Mouse (Mus musculus): ENCODE results near the gene Cyp1a2. TPM values are rescaled to one million over a fixed set of nuclear protein-coding genes. Genes with fewer than 3 reads are reported as not detected.

Gene Cyp1a2
- polyA plus RNA-seq, 1 experiment from 2014 or later: not detected

DNA sequence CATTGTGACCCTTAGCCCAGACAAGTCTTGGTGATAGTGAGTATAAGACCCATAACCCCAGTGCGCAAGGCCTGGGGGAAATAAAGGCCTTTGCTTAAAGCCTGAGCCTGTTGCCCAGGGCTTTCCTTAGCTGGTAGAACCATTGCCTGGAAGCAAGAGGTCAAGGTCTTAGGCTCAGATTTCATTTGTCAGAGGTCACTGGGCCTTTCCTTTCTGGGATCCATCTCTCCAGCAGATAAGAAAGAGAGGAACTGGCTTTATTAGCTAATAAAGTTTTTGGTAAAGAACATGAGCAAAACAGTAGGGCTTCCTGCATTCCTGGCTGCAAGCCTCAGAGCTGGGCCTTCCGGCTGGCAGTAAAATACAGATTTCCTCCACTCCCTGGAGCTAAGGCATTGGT is 10.6 kb upstream of the Cyp1a2 start:
- H3K4me3 ChIP-seq (ENCODE audit: low read depth, low read length): no peak overlapping the region
- DNase-seq (ENCODE audit: low spot score) (no peak), ATAC-seq (ENCODE audit: insufficient number of reproducible peaks, low FRiP score, low TSS enrichment, low read depth) (no peak)
- H3K4me2 ChIP-seq (ENCODE audit: low read depth, severe bottlenecking): no peak overlapping the region
- H3K4me1 ChIP-seq (ENCODE audit: control insufficient read depth, insufficient read depth, low read length): peaks cover 7% of the 10 kb centered on the region; the same call in 1 of the 2 replicates
- no peaks in the 10 kb centered on the region for H3K9me3 ChIP-seq (ENCODE audit: control insufficient read depth, low read length)
- H3K27ac ChIP-seq (replicated peaks; ENCODE audit: low read depth, low read length): no peak overlapping the region
- no peak overlapping the region for H3K9ac ChIP-seq (ENCODE audit: low read length)
- no peaks in the 10 kb centered on the region for H3K36me3 ChIP-seq (ENCODE audit: control insufficient read depth, insufficient read depth, low read length)
- 70% methylated on average over 2 of the region's 2 CpGs for WGBS
- peaks cover 23% of the 10 kb centered on the region for H3K27me3 ChIP-seq (ENCODE audit: control insufficient read depth, insufficient read depth, low read length)

DNA sequence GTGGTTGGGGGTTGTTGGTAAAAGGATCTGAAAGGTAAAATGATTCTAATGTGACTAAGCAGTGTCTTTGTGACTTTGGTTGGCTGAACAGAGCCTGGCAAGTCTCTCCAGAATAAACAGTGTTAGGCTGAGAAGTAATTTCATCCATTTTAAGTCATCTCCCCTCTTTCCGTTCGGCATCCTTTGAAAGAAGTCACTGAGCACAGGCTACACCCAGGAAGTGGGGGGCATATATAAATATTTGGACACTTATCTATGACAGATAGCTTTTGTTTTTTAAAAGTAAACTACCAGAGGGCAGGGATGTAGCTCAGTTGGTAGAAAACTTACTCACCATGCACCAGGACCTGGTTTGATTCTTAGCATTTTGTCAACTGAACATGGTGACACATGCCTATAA is 5.1 kb upstream of the Cyp1a2 start:
- H3K4me1 ChIP-seq (ENCODE audit: control insufficient read depth, insufficient read depth, low read length): no peaks in the 10 kb centered on the region
- no peaks in the 10 kb centered on the region for H3K36me3 ChIP-seq (ENCODE audit: control insufficient read depth, insufficient read depth, low read length)
- no peak overlapping the region for H3K9ac ChIP-seq (ENCODE audit: low read length)
- DNase-seq (ENCODE audit: low spot score): no peak
- 86% methylated on average over 2 of the region's 2 CpGs for WGBS
- no peak for ATAC-seq (ENCODE audit: insufficient number of reproducible peaks, low FRiP score, low TSS enrichment, low read depth)
- H3K9me3 ChIP-seq (ENCODE audit: control insufficient read depth, low read length): no peaks in the 10 kb centered on the region
- no peaks in the 10 kb centered on the region for H3K27me3 ChIP-seq (ENCODE audit: control insufficient read depth, insufficient read depth, low read length)
- no peak overlapping the region for H3K4me3 ChIP-seq (ENCODE audit: low read depth, low read length)
- H3K4me2 ChIP-seq (ENCODE audit: low read depth, severe bottlenecking): no peak overlapping the region
- no peak overlapping the region for H3K27ac ChIP-seq (replicated peaks; ENCODE audit: low read depth, low read length)

DNA sequence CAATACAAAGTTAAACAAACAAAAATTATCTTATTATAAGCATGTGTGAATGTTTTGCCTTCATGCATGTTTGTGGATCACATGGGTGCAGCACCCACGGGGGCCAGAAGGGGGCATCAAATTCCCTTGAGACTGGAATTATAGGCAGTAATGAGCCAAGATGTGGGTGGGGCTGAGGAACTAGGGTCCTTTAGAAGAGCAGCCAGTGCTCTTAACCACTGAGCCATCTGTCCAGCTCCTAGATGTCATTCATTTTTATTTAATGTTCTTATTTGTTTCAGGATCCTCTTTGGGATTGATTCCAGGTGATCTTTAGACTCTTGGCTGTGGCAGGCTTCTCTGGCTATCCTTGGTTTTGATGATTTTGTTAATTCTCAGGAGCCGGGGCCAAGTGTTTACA is 4.7 kb upstream of the Cyp1a2 start:
- no peak overlapping the region for H3K9ac ChIP-seq (ENCODE audit: low read length)
- no peaks in the 10 kb centered on the region for H3K4me1 ChIP-seq (ENCODE audit: control insufficient read depth, insufficient read depth, low read length)
- H3K9me3 ChIP-seq (ENCODE audit: control insufficient read depth, low read length): no peaks in the 10 kb centered on the region
- no peaks in the 10 kb centered on the region for H3K36me3 ChIP-seq (ENCODE audit: control insufficient read depth, insufficient read depth, low read length)
- ATAC-seq (ENCODE audit: insufficient number of reproducible peaks, low FRiP score, low TSS enrichment, low read depth): no peak
- H3K27me3 ChIP-seq (ENCODE audit: control insufficient read depth, insufficient read depth, low read length): no peaks in the 10 kb centered on the region
- H3K4me2 ChIP-seq (ENCODE audit: low read depth, severe bottlenecking): no peak overlapping the region
- WGBS: 51% methylated on average over 2 of the region's 2 CpGs
- H3K27ac ChIP-seq (replicated peaks; ENCODE audit: low read depth, low read length): no peak overlapping the region
- no peak overlapping the region for H3K4me3 ChIP-seq (ENCODE audit: low read depth, low read length)
- DNase-seq (ENCODE audit: low spot score): no peak

DNA sequence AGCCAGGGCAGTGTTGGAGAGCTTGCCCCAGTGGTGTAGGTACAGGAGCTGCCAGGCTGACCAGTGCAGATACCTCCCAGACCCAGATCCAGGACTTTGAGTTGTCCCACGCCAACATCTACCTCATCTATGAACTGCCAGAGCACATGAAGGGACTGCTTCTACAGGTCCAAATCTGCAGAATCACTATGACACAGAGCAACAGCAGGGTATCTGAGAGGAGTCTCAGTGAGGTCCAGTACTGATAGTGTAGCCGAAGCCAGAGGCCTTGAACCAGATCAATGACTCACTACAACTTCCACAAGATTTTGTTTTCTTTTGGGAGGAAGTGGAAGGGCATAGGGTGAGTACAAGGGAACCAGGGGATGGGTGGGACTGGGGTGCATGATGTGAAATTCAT is 4.2 kb upstream of the Cyp1a2 start, which contains the start of gene Cyp1a1:
TSS of gene Cyp1a1 (plus strand) at position 178 of the 400 bp plus-strand sequence.
- H3K4me2 ChIP-seq (ENCODE audit: low read depth, severe bottlenecking): no peak within 1 kb of the TSS
- no peak within 1 kb of the TSS for H3K9ac ChIP-seq (ENCODE audit: low read length)
- H3K9me3 ChIP-seq (ENCODE audit: control insufficient read depth, low read length): no peaks in the 10 kb centered on the region
- WGBS: 82% methylated on average over 2 of the region's 2 CpGs
- H3K4me3 ChIP-seq (ENCODE audit: low read depth, low read length): no peak within 1 kb of the TSS
- H3K27me3 ChIP-seq (ENCODE audit: control insufficient read depth, insufficient read depth, low read length): no peaks in the 10 kb centered on the region
- no peaks in the 10 kb centered on the region for H3K36me3 ChIP-seq (ENCODE audit: control insufficient read depth, insufficient read depth, low read length)
- no peak for DNase-seq (ENCODE audit: low spot score)
- H3K4me1 ChIP-seq (ENCODE audit: control insufficient read depth, insufficient read depth, low read length): no peaks in the 10 kb centered on the region
- no peak within 1 kb of the TSS for H3K27ac ChIP-seq (replicated peaks; ENCODE audit: low read depth, low read length)
- ATAC-seq (ENCODE audit: insufficient number of reproducible peaks, low FRiP score, low TSS enrichment, low read depth): no peak

DNA sequence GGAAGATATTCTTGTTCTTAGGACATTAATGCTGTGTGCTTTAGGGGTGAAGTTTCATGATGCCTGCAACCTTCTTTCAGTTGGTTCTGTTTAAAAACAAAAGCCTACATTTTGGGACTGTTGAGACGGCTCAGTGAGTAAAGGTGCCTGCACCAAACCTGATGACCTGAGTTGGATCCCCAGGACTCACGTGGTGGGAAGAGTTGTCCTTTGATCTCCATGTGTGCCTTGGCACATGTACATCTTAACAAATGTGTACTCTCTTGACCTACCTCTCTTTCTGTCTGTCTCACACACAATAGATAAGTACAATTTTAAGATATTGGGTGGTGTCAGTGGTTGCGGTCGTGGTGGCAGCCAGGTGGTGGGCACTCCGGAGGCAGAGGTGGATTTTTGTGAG is 2.5 kb upstream of the Cyp1a2 start:
- no peaks in the 10 kb centered on the region for H3K9me3 ChIP-seq (ENCODE audit: control insufficient read depth, low read length)
- no peak overlapping the region for H3K27ac ChIP-seq (replicated peaks; ENCODE audit: low read depth, low read length)
- no peak for DNase-seq (ENCODE audit: low spot score)
- H3K4me1 ChIP-seq (ENCODE audit: control insufficient read depth, insufficient read depth, low read length): no peaks in the 10 kb centered on the region
- H3K36me3 ChIP-seq (ENCODE audit: control insufficient read depth, insufficient read depth, low read length): no peaks in the 10 kb centered on the region
- no peak overlapping the region for H3K4me2 ChIP-seq (ENCODE audit: low read depth, severe bottlenecking)
- H3K27me3 ChIP-seq (ENCODE audit: control insufficient read depth, insufficient read depth, low read length): no peaks in the 10 kb centered on the region
- WGBS: 89% methylated on average over 5 of the region's 5 CpGs
- no peak overlapping the region for H3K4me3 ChIP-seq (ENCODE audit: low read depth, low read length)
- no peak for ATAC-seq (ENCODE audit: insufficient number of reproducible peaks, low FRiP score, low TSS enrichment, low read depth)
- no peak overlapping the region for H3K9ac ChIP-seq (ENCODE audit: low read length)

DNA sequence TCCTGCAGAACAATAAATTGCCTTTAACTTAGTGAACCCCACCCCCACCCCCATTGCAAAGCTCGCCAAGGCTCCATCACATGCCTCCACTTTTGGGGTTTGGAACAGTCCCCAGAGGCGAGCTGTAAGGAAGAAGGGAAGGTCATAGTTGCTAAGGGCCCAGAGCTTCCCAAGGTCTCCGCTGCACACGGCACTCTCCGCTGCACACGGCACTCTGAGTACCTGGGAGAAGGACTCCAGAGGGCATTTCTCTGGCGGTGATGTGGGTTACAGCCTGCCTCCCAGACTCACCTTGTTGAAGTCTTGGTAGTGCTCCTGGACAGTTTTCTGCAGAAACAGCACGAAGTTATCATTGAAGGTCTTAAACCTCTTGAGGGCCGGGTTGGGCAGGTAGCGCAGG is 2.1 kb downstream of the Cyp1a2 start:
- H3K36me3 ChIP-seq (ENCODE audit: control insufficient read depth, insufficient read depth, low read length): no peaks in the 10 kb centered on the region
- no peak overlapping the region for H3K9ac ChIP-seq (ENCODE audit: low read length)
- no peak overlapping the region for H3K27ac ChIP-seq (replicated peaks; ENCODE audit: low read depth, low read length)
- H3K4me1 ChIP-seq (ENCODE audit: control insufficient read depth, insufficient read depth, low read length): no peaks in the 10 kb centered on the region
- H3K4me2 ChIP-seq (ENCODE audit: low read depth, severe bottlenecking): no peak overlapping the region
- no peak overlapping the region for H3K4me3 ChIP-seq (ENCODE audit: low read depth, low read length)
- WGBS: 86% methylated on average over 10 of the region's 10 CpGs
- H3K9me3 ChIP-seq (ENCODE audit: control insufficient read depth, low read length): no peaks in the 10 kb centered on the region
- ATAC-seq (ENCODE audit: insufficient number of reproducible peaks, low FRiP score, low TSS enrichment, low read depth) (no peak), DNase-seq (ENCODE audit: low spot score) (no peak)
- no peaks in the 10 kb centered on the region for H3K27me3 ChIP-seq (ENCODE audit: control insufficient read depth, insufficient read depth, low read length)

DNA sequence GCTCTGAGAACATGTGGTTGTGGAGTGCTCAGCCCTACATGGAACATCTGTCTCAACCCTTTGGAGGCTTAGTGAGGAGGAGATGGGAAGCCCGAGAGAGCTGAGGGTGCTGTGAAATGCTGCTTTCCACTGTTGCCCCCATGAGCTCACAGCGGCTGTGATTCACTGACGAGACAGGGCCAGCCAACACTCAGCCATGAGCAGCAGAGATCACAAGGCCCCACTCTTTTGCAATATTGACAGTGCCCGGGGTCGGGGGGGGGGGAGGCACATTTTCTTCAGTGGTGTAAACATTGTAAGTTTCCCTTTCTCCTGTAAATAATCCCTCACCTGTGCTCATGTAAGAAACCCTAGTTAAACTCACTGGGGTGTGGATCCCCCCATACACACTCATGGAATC is 12.0 kb downstream of the Cyp1a2 start:
- no peak for ATAC-seq (ENCODE audit: insufficient number of reproducible peaks, low FRiP score, low TSS enrichment, low read depth)
- Histone ChIP-seq H3K4me3 (ENCODE audit: low read depth, low read length) (no peak overlapping the region), H3K36me3 (ENCODE audit: control insufficient read depth, insufficient read depth, low read length) (no peaks in the 10 kb centered on the region), H3K27me3 (ENCODE audit: control insufficient read depth, insufficient read depth, low read length) (no peaks in the 10 kb centered on the region), H3K9me3 (ENCODE audit: control insufficient read depth, low read length) (no peaks in the 10 kb centered on the region), H3K9ac (ENCODE audit: low read length) (no peak overlapping the region), H3K4me1 (ENCODE audit: control insufficient read depth, insufficient read depth, low read length) (no peaks in the 10 kb centered on the region), H3K27ac (replicated peaks; ENCODE audit: low read depth, low read length) (no peak overlapping the region), H3K4me2 (ENCODE audit: low read depth, severe bottlenecking) (no peak overlapping the region)
- no peak for DNase-seq (ENCODE audit: low spot score)
- 82% methylated on average over 5 of the region's 5 CpGs for WGBS

DNA sequence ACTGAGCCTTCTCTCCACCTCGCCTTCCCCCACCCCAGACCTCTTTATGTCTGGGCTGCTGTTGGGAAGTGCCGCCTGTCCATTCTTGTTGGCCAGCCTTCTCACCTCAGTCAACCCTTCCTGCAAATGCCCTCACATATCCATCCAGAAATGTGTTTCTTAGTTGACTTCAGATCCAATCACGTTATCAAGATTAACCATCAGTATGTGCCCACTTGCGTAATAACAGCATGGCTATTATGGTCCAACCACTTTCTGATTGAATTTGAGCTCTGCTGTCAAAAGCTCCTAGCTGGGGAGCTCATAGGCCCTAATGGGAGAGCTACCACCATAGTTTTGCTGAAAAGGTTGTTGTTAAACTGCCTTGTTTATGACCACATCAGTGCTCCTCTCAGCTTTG is 12.5 kb downstream of the Cyp1a2 start:
- ATAC-seq (ENCODE audit: insufficient number of reproducible peaks, low FRiP score, low TSS enrichment, low read depth): no peak

DNA sequence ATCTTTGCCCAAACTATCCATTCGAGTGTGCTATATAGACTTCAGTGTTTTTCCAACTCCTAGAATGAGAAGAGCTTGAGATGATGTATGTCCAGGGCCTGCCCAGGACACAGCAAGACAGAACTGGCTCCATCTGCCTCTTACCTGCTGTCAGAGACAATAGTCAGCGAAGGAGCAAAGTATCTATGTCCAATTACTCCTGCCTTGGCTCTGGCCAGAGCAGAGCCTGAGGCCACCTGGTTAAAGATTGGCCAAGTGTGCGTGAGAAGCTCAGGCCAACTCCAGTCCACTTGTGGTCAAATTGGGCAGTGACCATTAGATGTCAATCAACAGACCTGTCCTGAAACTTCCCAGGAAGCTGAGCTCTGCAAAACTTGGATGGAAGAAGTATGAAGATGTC is 13.9 kb downstream of the Cyp1a2 start:
- Histone ChIP-seq H3K9ac (ENCODE audit: low read length) (no peak overlapping the region), H3K36me3 (ENCODE audit: control insufficient read depth, insufficient read depth, low read length) (no peaks in the 10 kb centered on the region), H3K4me3 (ENCODE audit: low read depth, low read length) (no peak overlapping the region), H3K27me3 (ENCODE audit: control insufficient read depth, insufficient read depth, low read length) (no peaks in the 10 kb centered on the region), H3K4me2 (ENCODE audit: low read depth, severe bottlenecking) (no peak overlapping the region), H3K4me1 (ENCODE audit: control insufficient read depth, insufficient read depth, low read length) (no peaks in the 10 kb centered on the region), H3K9me3 (ENCODE audit: control insufficient read depth, low read length) (no peaks in the 10 kb centered on the region), H3K27ac (replicated peaks; ENCODE audit: low read depth, low read length) (no peak overlapping the region)
- WGBS: 84% methylated on average over 3 of the region's 3 CpGs
- no peak for ATAC-seq (ENCODE audit: insufficient number of reproducible peaks, low FRiP score, low TSS enrichment, low read depth)
- no peak for DNase-seq (ENCODE audit: low spot score)

More for the DNA sequence above, 12.5 kb downstream of the Cyp1a2 start:
- no peaks in the 10 kb centered on the region for H3K27me3 ChIP-seq (ENCODE audit: control insufficient read depth, insufficient read depth, low read length)
- H3K27ac ChIP-seq (replicated peaks; ENCODE audit: low read depth, low read length): no peak overlapping the region
- 89% methylated on average over 4 of the region's 4 CpGs for WGBS
- H3K4me3 ChIP-seq (ENCODE audit: low read depth, low read length): no peak overlapping the region
- no peak for DNase-seq (ENCODE audit: low spot score)
- no peaks in the 10 kb centered on the region for H3K9me3 ChIP-seq (ENCODE audit: control insufficient read depth, low read length)
- no peak overlapping the region for H3K9ac ChIP-seq (ENCODE audit: low read length)
- H3K4me1 ChIP-seq (ENCODE audit: control insufficient read depth, insufficient read depth, low read length): no peaks in the 10 kb centered on the region
- no peak overlapping the region for H3K4me2 ChIP-seq (ENCODE audit: low read depth, severe bottlenecking)
- no peaks in the 10 kb centered on the region for H3K36me3 ChIP-seq (ENCODE audit: control insufficient read depth, insufficient read depth, low read length)

Measured in limb, embryonic 11.5 days (tissue).